Mouse (Mus musculus): ENCODE results near the gene Crtc3. TPM values are rescaled to one million over a fixed set of nuclear protein-coding genes. Genes with fewer than 3 reads are reported as not detected.

Gene Crtc3
- polyA plus RNA-seq, 1 experiment from 2014 or later = 13.8 TPM

DNA sequence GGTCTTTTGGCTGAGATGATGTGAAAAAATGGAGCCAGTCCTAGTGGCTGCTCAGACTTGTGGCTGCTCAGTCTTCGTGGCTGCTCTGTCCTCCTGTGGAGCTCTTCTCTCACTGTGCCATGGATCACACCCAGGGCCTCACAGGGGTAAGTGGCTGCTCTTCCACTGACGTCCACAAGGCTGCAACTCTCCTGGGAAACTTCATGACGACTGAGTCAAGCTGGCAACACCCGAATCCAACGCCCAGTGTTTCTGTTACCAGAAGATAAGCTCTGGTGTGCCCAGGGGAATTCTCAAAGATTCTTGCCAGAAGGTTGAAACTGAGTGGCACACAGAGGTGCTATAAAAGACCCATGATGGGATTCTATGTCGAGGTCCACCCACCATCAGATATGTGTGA, 13.8 kb upstream of the Crtc3 start:
- H3K4me3 ChIP-seq = no peak overlapping the region
- no peak overlapping the region for H3K4me2 ChIP-seq (replicated peaks)
- no peak for ATAC-seq (ENCODE audit: low FRiP score)
- WGBS = 68% methylated on average over 6 of the region's 6 CpGs
- H3K27me3 ChIP-seq = no peaks in the 10 kb centered on the region
- H3K9ac ChIP-seq = no peak overlapping the region
- no peaks in the 10 kb centered on the region for H3K9me3 ChIP-seq (replicated peaks)
- H3K27ac ChIP-seq = no peak overlapping the region
- no peaks in the 10 kb centered on the region; the same call in 1 of the 2 replicates for H3K4me1 ChIP-seq
- H3K36me3 ChIP-seq = no peaks in the 10 kb centered on the region

DNA sequence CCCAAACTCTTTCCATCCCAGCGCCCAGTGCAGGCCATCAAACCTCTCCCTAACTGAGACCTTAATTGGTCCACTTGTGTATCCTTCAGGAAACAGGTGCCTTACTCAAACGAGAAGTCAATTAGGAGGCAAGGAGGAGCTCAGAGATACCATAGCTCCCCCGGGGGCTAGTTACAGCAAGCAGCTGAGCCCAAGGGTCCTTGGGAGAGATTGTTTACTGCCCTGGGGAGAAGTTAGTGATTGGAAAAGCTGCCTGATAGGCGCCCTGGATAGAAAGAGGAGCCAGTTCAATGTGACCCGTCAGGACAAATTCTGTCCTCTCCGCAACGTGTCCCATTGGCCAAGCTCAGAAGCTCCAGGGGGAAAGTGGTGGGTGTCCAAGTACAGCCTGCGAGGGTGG, 11.0 kb upstream of the Crtc3 start:
- no peak for ATAC-seq (ENCODE audit: low FRiP score)
- Histone ChIP-seq H3K4me1 (no peaks in the 10 kb centered on the region; the same call in 1 of the 2 replicates), H3K4me2 (replicated peaks) (no peak overlapping the region), H3K27me3 (no peaks in the 10 kb centered on the region), H3K9ac (no peak overlapping the region), H3K9me3 (replicated peaks) (no peaks in the 10 kb centered on the region), H3K36me3 (no peaks in the 10 kb centered on the region), H3K4me3 (no peak overlapping the region), H3K27ac (no peak overlapping the region)
- 71% methylated on average over 8 of the region's 8 CpGs for WGBS

GRCm38 (mm10) chr7:80698940-80699339, 10.3 kb upstream of the Crtc3 start:
- WGBS = 92% methylated on average over 3 of the region's 3 CpGs
- Histone ChIP-seq H3K4me3 (no peak overlapping the region), H3K27ac (no peak overlapping the region), H3K4me1 (no peaks in the 10 kb centered on the region; the same call in 1 of the 2 replicates), H3K9ac (no peak overlapping the region), H3K27me3 (no peaks in the 10 kb centered on the region), H3K4me2 (replicated peaks) (no peak overlapping the region), H3K9me3 (replicated peaks) (no peaks in the 10 kb centered on the region), H3K36me3 (no peaks in the 10 kb centered on the region)
- no peak for ATAC-seq (ENCODE audit: low FRiP score)

DNA sequence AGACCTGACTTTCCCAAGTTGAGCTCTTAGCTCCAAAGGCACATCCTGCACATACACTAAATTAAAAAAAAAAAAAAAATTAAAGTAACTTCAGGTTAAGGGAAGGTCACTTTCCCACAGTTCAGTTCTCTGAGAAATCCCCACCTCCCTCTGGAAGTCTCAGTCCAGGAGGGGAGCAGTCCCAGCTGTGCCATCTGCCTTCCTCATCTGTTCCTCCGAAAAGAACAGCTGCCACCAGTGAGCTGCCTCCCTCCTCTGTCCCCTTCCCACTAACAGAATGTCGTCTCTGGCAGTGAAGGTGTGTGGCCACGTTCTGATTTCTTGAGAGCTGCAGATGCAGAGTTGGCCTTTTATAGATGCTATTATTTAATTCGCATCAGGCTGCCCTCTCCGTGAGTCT, 9.2 kb upstream of the Crtc3 start:
- no peaks in the 10 kb centered on the region; the same call in 1 of the 2 replicates for H3K4me1 ChIP-seq
- no peak overlapping the region for H3K4me3 ChIP-seq
- ATAC-seq (ENCODE audit: low FRiP score) = no peak
- no peaks in the 10 kb centered on the region for H3K27me3 ChIP-seq
- H3K9me3 ChIP-seq (replicated peaks) = no peaks in the 10 kb centered on the region
- no peaks in the 10 kb centered on the region for H3K36me3 ChIP-seq
- H3K4me2 ChIP-seq (replicated peaks) = no peak overlapping the region
- H3K27ac ChIP-seq = no peak overlapping the region
- no peak overlapping the region for H3K9ac ChIP-seq
- WGBS = 68% methylated on average over 5 of the region's 5 CpGs

DNA sequence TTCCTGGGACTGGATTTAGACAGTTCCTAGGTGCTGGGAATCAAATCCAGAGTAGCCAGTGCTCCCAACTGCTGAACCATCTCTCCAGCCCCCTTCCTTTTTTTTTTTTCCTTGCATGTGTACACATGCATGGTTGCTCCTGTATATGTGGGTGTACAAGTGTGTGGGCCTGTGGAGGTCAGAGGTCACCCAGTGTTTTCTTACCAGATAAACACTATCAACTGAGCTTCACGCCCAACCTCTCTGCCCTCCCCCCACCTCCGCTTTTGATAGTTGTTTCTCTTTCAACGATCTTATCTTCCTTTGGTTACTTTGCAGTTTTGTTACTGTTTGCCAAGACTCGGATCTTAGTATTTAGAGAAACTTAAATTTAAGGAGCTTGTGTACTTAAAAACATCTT, 8.2 kb upstream of the Crtc3 start:
- H3K4me2 ChIP-seq (replicated peaks) = no peak overlapping the region
- H3K9ac ChIP-seq = no peak overlapping the region
- H3K4me3 ChIP-seq = no peak overlapping the region
- H3K4me1 ChIP-seq = no peaks in the 10 kb centered on the region; the same call in 1 of the 2 replicates
- WGBS = 62% methylated on average over 4 of the region's 4 CpGs
- no peaks in the 10 kb centered on the region for H3K27me3 ChIP-seq
- ATAC-seq (ENCODE audit: low FRiP score) = no peak
- no peak overlapping the region for H3K27ac ChIP-seq
- H3K9me3 ChIP-seq (replicated peaks) = no peaks in the 10 kb centered on the region
- no peaks in the 10 kb centered on the region for H3K36me3 ChIP-seq

GRCm38 (mm10) chr7:80696334-80696733, 7.7 kb upstream of the Crtc3 start:
- Histone ChIP-seq H3K4me1 (no peaks in the 10 kb centered on the region; the same call in 1 of the 2 replicates), H3K27ac (no peak overlapping the region), H3K4me3 (no peak overlapping the region), H3K9ac (no peak overlapping the region), H3K9me3 (replicated peaks) (no peaks in the 10 kb centered on the region), H3K36me3 (no peaks in the 10 kb centered on the region), H3K4me2 (replicated peaks) (no peak overlapping the region), H3K27me3 (no peaks in the 10 kb centered on the region)
- WGBS = 49% methylated on average over 1 of the region's 1 CpGs
- ATAC-seq (ENCODE audit: low FRiP score) = no peak

- no peak overlapping the region for H3K4me3 ChIP-seq
- H3K36me3 ChIP-seq = no peaks in the 10 kb centered on the region
- no peaks in the 10 kb centered on the region for H3K9me3 ChIP-seq (replicated peaks)
- H3K4me2 ChIP-seq (replicated peaks) = no peak overlapping the region
- H3K4me1 ChIP-seq = peaks cover 9% of the 10 kb centered on the region
- H3K27ac ChIP-seq = no peak overlapping the region
- no peak for ATAC-seq (ENCODE audit: low FRiP score)
- H3K9ac ChIP-seq = no peak overlapping the region
- 88% methylated on average over 9 of the region's 9 CpGs for WGBS
- H3K27me3 ChIP-seq = no peaks in the 10 kb centered on the region
These were observed 3.8 kb upstream of the Crtc3 start for GRCm38 (mm10) chr7:80692472-80692871.

GRCm38 (mm10) chr7:80691131-80691530, 2.5 kb upstream of the Crtc3 start:
- Histone ChIP-seq H3K9ac (no peak overlapping the region), H3K4me3 (no peak overlapping the region), H3K4me2 (replicated peaks) (no peak overlapping the region), H3K36me3 (no peaks in the 10 kb centered on the region), H3K4me1 (peaks cover 14% of the 10 kb centered on the region), H3K27ac (no peak overlapping the region), H3K27me3 (no peaks in the 10 kb centered on the region), H3K9me3 (replicated peaks) (no peaks in the 10 kb centered on the region)
- no peak for ATAC-seq (ENCODE audit: low FRiP score)
- 55% methylated on average over 6 of the region's 6 CpGs for WGBS

- Histone ChIP-seq H3K27me3 (no peaks in the 10 kb centered on the region), H3K9ac (peak overlapping the region; percentile 96), H3K4me1 (peaks cover 17% of the 10 kb centered on the region), H3K36me3 (no peaks in the 10 kb centered on the region), H3K4me2 (replicated peaks) (peak overlapping the region; percentile 60), H3K4me3 (peak overlapping the region; percentile 80), H3K9me3 (replicated peaks) (no peaks in the 10 kb centered on the region), H3K27ac (peak overlapping the region; percentile 96)
- 29% methylated on average over 10 of the region's 10 CpGs for WGBS
- ATAC-seq (ENCODE audit: low FRiP score) = no peak
These were observed 529 bp upstream of the Crtc3 start for GRCm38 (mm10) chr7:80689221-80689591.

DNA sequence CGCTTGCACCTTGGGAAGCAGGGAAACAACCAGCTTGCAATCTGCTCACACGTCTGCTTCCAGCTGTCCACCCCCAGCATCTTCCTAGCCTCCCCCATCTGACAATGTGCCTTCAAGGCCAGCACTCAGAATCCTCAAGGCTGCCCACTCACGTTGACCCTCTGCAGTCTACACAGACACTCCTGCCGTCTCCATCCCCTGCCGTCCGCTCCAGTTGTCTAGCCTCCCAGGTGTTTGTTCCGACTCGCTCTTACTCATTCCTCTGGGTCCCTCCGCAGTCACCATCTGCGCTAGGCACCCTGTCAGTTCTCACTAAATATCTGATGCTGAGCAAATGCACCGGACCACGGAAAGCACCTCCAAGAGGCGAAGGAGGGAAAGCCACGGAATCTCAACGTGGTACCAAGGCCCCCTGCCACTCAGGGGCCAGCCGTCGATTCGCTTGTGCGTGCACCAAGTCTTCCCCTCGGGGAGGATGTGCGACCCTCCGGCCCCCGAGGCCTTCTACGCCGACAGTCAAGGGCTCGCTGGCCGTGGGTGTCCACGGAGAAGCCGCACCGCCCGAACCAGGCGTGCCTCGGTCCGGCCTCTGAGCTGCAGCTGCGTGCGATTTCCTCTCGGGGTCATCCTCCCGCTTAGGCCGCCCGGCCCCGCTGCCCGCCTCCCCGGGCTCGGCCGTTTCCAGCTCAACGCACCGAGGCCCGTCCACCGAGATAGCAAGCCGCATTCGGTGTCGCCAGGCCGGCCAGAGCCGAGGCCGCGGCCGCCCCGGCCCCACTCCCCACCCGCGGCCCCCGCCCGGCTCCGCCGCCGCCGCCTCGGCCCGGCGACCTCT, 739 bp downstream of the Crtc3 start:
- Histone ChIP-seq H3K4me1 (peaks cover 17% of the 10 kb centered on the region), H3K9ac (peak overlapping the region; percentile 96), H3K9me3 (replicated peaks) (no peaks in the 10 kb centered on the region), H3K4me2 (replicated peaks) (peak overlapping the region; percentile 60), H3K27ac (peak overlapping the region; percentile 96), H3K4me3 (peak overlapping the region; percentile 80), H3K36me3 (no peaks in the 10 kb centered on the region), H3K27me3 (no peaks in the 10 kb centered on the region)
- 2% methylated on average over 59 of the region's 69 CpGs for WGBS
- ATAC-seq (ENCODE audit: low FRiP score) = peak; percentile 58

DNA sequence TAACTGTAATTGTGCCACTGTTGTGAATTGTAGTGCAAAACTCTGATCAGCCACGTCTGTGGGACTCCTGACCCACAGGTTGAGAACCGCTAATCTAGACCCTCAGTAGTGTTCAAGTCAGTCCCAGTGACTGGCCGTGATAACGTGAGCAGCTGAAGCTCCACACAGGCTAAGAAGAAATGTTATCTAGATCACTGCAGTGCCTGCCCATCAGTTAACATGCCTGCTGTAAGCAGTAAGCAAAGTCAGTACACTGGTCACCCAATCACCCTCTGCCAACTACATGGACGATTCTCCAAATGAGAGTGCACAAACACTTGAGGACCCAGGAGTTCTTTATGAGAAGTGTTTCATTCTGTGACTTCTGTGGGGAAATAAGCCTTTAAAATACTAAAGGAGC, 3.0 kb downstream of the Crtc3 start:
- ATAC-seq (ENCODE audit: low FRiP score) = no peak
- H3K36me3 ChIP-seq = no peaks in the 10 kb centered on the region
- H3K4me1 ChIP-seq = peaks cover 20% of the 10 kb centered on the region
- WGBS = 91% methylated on average over 5 of the region's 5 CpGs
- H3K9me3 ChIP-seq (replicated peaks) = no peaks in the 10 kb centered on the region
- H3K9ac ChIP-seq = no peak overlapping the region
- H3K4me3 ChIP-seq = no peak overlapping the region
- H3K27me3 ChIP-seq = no peaks in the 10 kb centered on the region
- H3K4me2 ChIP-seq (replicated peaks) = no peak overlapping the region
- H3K27ac ChIP-seq = no peak overlapping the region

DNA sequence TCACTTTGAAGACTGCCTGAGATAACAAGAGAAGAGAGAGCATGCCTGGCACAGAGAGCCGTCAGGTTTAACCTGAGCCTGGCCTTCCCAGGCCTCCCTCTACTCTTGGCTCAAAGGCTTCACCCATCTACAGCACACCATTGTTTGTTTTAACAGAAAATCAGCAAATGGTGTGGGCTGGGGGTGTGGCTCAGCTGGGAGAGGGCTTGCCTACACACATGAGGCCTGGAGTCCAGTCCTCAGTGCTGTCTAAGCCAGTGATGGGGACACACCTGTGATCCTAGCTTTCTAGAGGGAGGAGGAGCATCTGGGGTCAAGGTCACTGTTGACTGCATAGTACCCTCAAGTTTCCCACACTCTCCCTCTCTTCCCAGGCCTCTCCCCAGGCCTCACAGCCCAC, 6.0 kb downstream of the Crtc3 start:
- no peak for ATAC-seq (ENCODE audit: low FRiP score)
- H3K4me3 ChIP-seq = no peak overlapping the region
- no peak overlapping the region for H3K27ac ChIP-seq
- H3K9me3 ChIP-seq (replicated peaks) = no peaks in the 10 kb centered on the region
- 64% methylated on average over 1 of the region's 1 CpGs for WGBS
- peaks cover 19% of the 10 kb centered on the region for H3K4me1 ChIP-seq
- no peaks in the 10 kb centered on the region for H3K36me3 ChIP-seq
- no peak overlapping the region for H3K4me2 ChIP-seq (replicated peaks)
- no peak overlapping the region for H3K9ac ChIP-seq
- H3K27me3 ChIP-seq = no peaks in the 10 kb centered on the region

DNA sequence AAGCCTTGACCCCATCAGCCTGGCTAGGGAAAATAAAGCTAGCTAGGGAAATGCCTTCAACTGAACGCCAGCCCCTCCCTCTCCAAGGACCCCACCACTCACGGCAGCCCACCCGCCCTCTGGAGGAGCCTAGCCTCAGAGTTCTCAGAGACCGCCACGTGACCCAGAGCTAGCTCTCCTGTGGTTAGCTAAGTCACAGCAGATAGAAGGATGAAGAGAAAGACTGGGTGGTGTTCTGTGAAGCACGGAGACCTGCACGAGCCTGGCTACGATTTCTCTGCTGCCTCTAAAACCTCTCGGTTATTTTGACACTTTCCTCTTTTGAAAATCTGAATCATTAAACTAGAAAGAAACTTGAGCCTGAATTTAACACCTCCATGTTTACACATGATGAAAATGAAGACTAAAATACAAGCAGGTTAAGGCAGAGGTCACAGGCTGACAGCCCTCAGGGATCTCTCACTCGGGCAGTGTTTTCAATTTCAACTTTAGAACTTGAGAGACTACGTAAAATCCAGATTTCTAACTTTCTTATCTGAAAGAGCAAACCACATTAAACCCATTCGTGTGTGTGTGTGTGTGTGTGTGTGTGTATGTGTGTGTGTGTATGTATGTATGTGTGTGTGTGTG, 8.3 kb downstream of the Crtc3 start:
- WGBS = 21% methylated on average over 12 of the region's 12 CpGs
- Histone ChIP-seq H3K9me3 (replicated peaks) (no peaks in the 10 kb centered on the region), H3K9ac (no peak overlapping the region), H3K27ac (no peak overlapping the region), H3K4me2 (replicated peaks) (0 out of 2 replicates have a peak overlapping the region, but pooled peaks have one; percentile 2), H3K27me3 (no peaks in the 10 kb centered on the region), H3K4me1 (peaks cover 12% of the 10 kb centered on the region), H3K36me3 (no peaks in the 10 kb centered on the region), H3K4me3 (no peak overlapping the region)
- no peak for ATAC-seq (ENCODE audit: low FRiP score)
